ENCODE assay signal across 21 mouse cellular contexts in genomic region chr19:18909641-18910040, GRCm38 (mm10).
DNase-seq lines count a peak whose midpoint lies in the region; ATAC-seq and TF ChIP-seq lines count a peak whose summit lies in the region.
"Had no signal": no experiment of that assay in that cellular context is flagged by ENCODE, and none has a peak within 500 bp of the region (broad histone marks: within the 10 kb centered on the region; RNA-seq: fewer than 3 reads in every experiment).

No protein-coding gene starts in this region.

- no peak overlapping the region for H3K27ac ChIP-seq in hindbrain, embryonic 15.5 days (replicated peaks)
- no peak overlapping the region for H3K27ac ChIP-seq in hindbrain, embryonic 12.5 days
- H3K27ac ChIP-seq in midbrain, postnatal 0 days (ENCODE audit: low read depth, low read length) = no peak overlapping the region
- H3K27ac ChIP-seq in midbrain, embryonic 16.5 days (ENCODE audit: low read length) = no peak overlapping the region
- H3K27ac ChIP-seq in hindbrain, embryonic 16.5 days (ENCODE audit: low read depth, low read length) = no peak overlapping the region
- H3K27ac ChIP-seq in intestine, embryonic 15.5 days = no peak overlapping the region
- H3K27ac ChIP-seq: embryonic facial prominence, embryonic 10.5 days; forebrain, embryonic 13.5 days; heart, adult 2 months; heart, embryonic 15.5 days had no signal

- peak; percentile 73 for ATAC-seq in hindbrain, embryonic 15.5 days (ENCODE audit: low FRiP score, low read depth)
- ATAC-seq in hindbrain, embryonic 12.5 days (ENCODE audit: low FRiP score) = no peak
- ATAC-seq in midbrain, postnatal 0 days (ENCODE audit: low FRiP score) = no peak
- ATAC-seq in midbrain, embryonic 16.5 days = no peak
- ATAC-seq in hindbrain, embryonic 16.5 days = peak; percentile 81
- ATAC-seq in intestine, embryonic 15.5 days = no peak
- ATAC-seq: activated CD4-positive, CD25-positive, alpha-beta regulatory T cell, adult 4 months; forebrain, embryonic 13.5 days; forebrain, postnatal 0 days; Patski had no signal

- no peaks in the 10 kb centered on the region for H3K9me3 ChIP-seq in hindbrain, embryonic 15.5 days
- H3K9me3 ChIP-seq in hindbrain, embryonic 12.5 days (replicated peaks) = no peaks in the 10 kb centered on the region
- no peaks in the 10 kb centered on the region for H3K9me3 ChIP-seq in midbrain, postnatal 0 days (ENCODE audit: low read length)
- H3K9me3 ChIP-seq in midbrain, embryonic 16.5 days (replicated peaks; ENCODE audit: control insufficient read depth, low read length, poor library complexity, severe bottlenecking) = no peaks in the 10 kb centered on the region
- no peaks in the 10 kb centered on the region for H3K9me3 ChIP-seq in hindbrain, embryonic 16.5 days (ENCODE audit: control insufficient read depth, low read length)
- H3K9me3 ChIP-seq in intestine, embryonic 15.5 days = no peaks in the 10 kb centered on the region
- H3K9me3 ChIP-seq: embryonic facial prominence, embryonic 10.5 days; forebrain, embryonic 13.5 days; heart, embryonic 15.5 days had no signal

- H3K4me1 ChIP-seq in hindbrain, embryonic 15.5 days (replicated peaks) = no peaks in the 10 kb centered on the region
- no peaks in the 10 kb centered on the region for H3K4me1 ChIP-seq in hindbrain, embryonic 12.5 days
- H3K4me1 ChIP-seq in midbrain, postnatal 0 days (ENCODE audit: insufficient read depth, low read length) = no peaks in the 10 kb centered on the region
- no peaks in the 10 kb centered on the region for H3K4me1 ChIP-seq in midbrain, embryonic 16.5 days (ENCODE audit: control insufficient read depth, insufficient read depth, low read length)
- H3K4me1 ChIP-seq in hindbrain, embryonic 16.5 days (ENCODE audit: control insufficient read depth, insufficient read depth, low read depth, low read length) = no peaks in the 10 kb centered on the region
- no peaks in the 10 kb centered on the region for H3K4me1 ChIP-seq in intestine, embryonic 15.5 days (replicated peaks)
- H3K4me1 ChIP-seq: embryonic facial prominence, embryonic 10.5 days; forebrain, embryonic 13.5 days; heart, embryonic 15.5 days had no signal

- TF ChIP-seq CTCF in midbrain, postnatal 0 days (IDR thresholded peaks at IDR 0.05) = no peak

- DNase-seq in gastrocnemius, postnatal 10 days = peak; percentile 10
- DNase-seq in gastrocnemius, postnatal 25 days = no peak
- peak; percentile 55 for DNase-seq in midbrain, postnatal 0 days (ENCODE audit: low spot score)
- DNase-seq: adrenal gland, postnatal 25 days; cerebellum, adult 2 months; forebrain, postnatal 0 days; heart, adult 2 months; heart, postnatal 14 days; kidney, adult 18-20 months had no signal

- H3K4me3 ChIP-seq in hindbrain, embryonic 15.5 days = no peak overlapping the region
- no peak overlapping the region for H3K4me3 ChIP-seq in hindbrain, embryonic 12.5 days
- H3K4me3 ChIP-seq in midbrain, postnatal 0 days (ENCODE audit: low read depth, low read length) = no peak overlapping the region
- H3K4me3 ChIP-seq in midbrain, embryonic 16.5 days (ENCODE audit: low read depth, low read length) = no peak overlapping the region
- H3K4me3 ChIP-seq in hindbrain, embryonic 16.5 days (ENCODE audit: low read length) = no peak overlapping the region
- H3K4me3 ChIP-seq in intestine, embryonic 15.5 days (replicated peaks) = no peak overlapping the region
- H3K4me3 ChIP-seq: embryonic facial prominence, embryonic 10.5 days; forebrain, embryonic 13.5 days; heart, adult 2 months; heart, embryonic 15.5 days had no signal

- H3K9ac ChIP-seq in hindbrain, embryonic 15.5 days = no peak overlapping the region
- no peak overlapping the region for H3K9ac ChIP-seq in hindbrain, embryonic 12.5 days
- H3K9ac ChIP-seq in midbrain, postnatal 0 days (replicated peaks; ENCODE audit: low read length, poor library complexity, severe bottlenecking) = no peak overlapping the region
- H3K9ac ChIP-seq in midbrain, embryonic 16.5 days (ENCODE audit: low read depth, low read length) = no peak overlapping the region
- no peak overlapping the region for H3K9ac ChIP-seq in hindbrain, embryonic 16.5 days (ENCODE audit: low read depth, low read length)
- no peak overlapping the region for H3K9ac ChIP-seq in intestine, embryonic 15.5 days
- H3K9ac ChIP-seq: forebrain, embryonic 13.5 days; forebrain, postnatal 0 days; heart, embryonic 15.5 days had no signal

- no peak overlapping the region for H3K4me2 ChIP-seq in hindbrain, embryonic 15.5 days
- no peak overlapping the region for H3K4me2 ChIP-seq in hindbrain, embryonic 12.5 days (replicated peaks)
- H3K4me2 ChIP-seq in midbrain, postnatal 0 days (ENCODE audit: low read depth, low read length, poor library complexity, severe bottlenecking) = no peak overlapping the region
- H3K4me2 ChIP-seq in midbrain, embryonic 16.5 days (ENCODE audit: low read length) = no peak overlapping the region
- H3K4me2 ChIP-seq in hindbrain, embryonic 16.5 days (ENCODE audit: low read length) = no peak overlapping the region
- H3K4me2 ChIP-seq in intestine, embryonic 15.5 days (replicated peaks) = no peak overlapping the region
- H3K4me2 ChIP-seq: forebrain, embryonic 13.5 days; heart, embryonic 11.5 days; heart, embryonic 15.5 days had no signal

- 63% methylated on average over 3 of the region's 3 CpGs for WGBS in hindbrain, embryonic 15.5 days
- 77% methylated on average over 3 of the region's 3 CpGs for WGBS in hindbrain, embryonic 12.5 days
- WGBS in midbrain, postnatal 0 days = 61% methylated on average over 3 of the region's 3 CpGs
- WGBS in midbrain, embryonic 16.5 days = 54% methylated on average over 3 of the region's 3 CpGs
- WGBS in hindbrain, embryonic 16.5 days = 43% methylated on average over 3 of the region's 3 CpGs
- 75% methylated on average over 3 of the region's 3 CpGs for WGBS in intestine, embryonic 15.5 days

- no peaks in the 10 kb centered on the region for H3K27me3 ChIP-seq in hindbrain, embryonic 15.5 days
- no peaks in the 10 kb centered on the region for H3K27me3 ChIP-seq in hindbrain, embryonic 12.5 days
- H3K27me3 ChIP-seq in midbrain, postnatal 0 days (ENCODE audit: insufficient read depth, low read length) = no peaks in the 10 kb centered on the region
- H3K27me3 ChIP-seq in midbrain, embryonic 16.5 days (ENCODE audit: control insufficient read depth, insufficient read depth, low read depth, low read length) = no peaks in the 10 kb centered on the region
- no peaks in the 10 kb centered on the region for H3K27me3 ChIP-seq in hindbrain, embryonic 16.5 days (replicated peaks; ENCODE audit: control insufficient read depth, insufficient read depth, low read length)
- H3K27me3 ChIP-seq in intestine, embryonic 15.5 days (replicated peaks) = no peaks in the 10 kb centered on the region
- H3K27me3 ChIP-seq: CH12.LX; forebrain, embryonic 13.5 days; heart, embryonic 15.5 days; Patski had no signal

- no peaks in the 10 kb centered on the region for H3K36me3 ChIP-seq in hindbrain, embryonic 15.5 days
- no peaks in the 10 kb centered on the region for H3K36me3 ChIP-seq in hindbrain, embryonic 12.5 days
- no peaks in the 10 kb centered on the region for H3K36me3 ChIP-seq in midbrain, postnatal 0 days (ENCODE audit: insufficient read depth, low read length)
- H3K36me3 ChIP-seq in midbrain, embryonic 16.5 days (ENCODE audit: control insufficient read depth, insufficient read depth, low read length) = no peaks in the 10 kb centered on the region
- H3K36me3 ChIP-seq in hindbrain, embryonic 16.5 days (ENCODE audit: control insufficient read depth, insufficient read depth, low read length) = no peaks in the 10 kb centered on the region
- no peaks in the 10 kb centered on the region for H3K36me3 ChIP-seq in intestine, embryonic 15.5 days
- H3K36me3 ChIP-seq: embryonic facial prominence, embryonic 10.5 days; heart, embryonic 15.5 days had no signal

Comparison
In these comparisons a context has a peak if more than half of its experiments do, and no peak if none do; other contexts are left out.
1. ATAC-seq: peak in hindbrain, embryonic 15.5 days (single experiment) and hindbrain, embryonic 16.5 days (single experiment); none in hindbrain, embryonic 12.5 days (single experiment), midbrain, postnatal 0 days (single experiment), midbrain, embryonic 16.5 days (single experiment) and intestine, embryonic 15.5 days (single experiment).